Mouse (Mus musculus): ENCODE data around the gene Bag3. TPM values are rescaled to one million over a fixed set of nuclear protein-coding genes. Genes with fewer than 3 reads are reported as not detected.
"Not testable (repeated sequence)": the region's sequence is repeated elsewhere in the genome, so short reads cannot be mapped to it uniquely, and the experiment has no call there.

Bag3 gene
- polyA plus RNA-seq, 1 experiment = 18.1 TPM

- H3K27me3 ChIP-seq (ENCODE audit: control insufficient read depth, insufficient read depth, low read length) = no peaks in the 10 kb centered on the region
- no peaks in the 10 kb centered on the region for H3K36me3 ChIP-seq (ENCODE audit: control insufficient read depth, insufficient read depth, low read length)
- no peak overlapping the region for H3K4me3 ChIP-seq (ENCODE audit: control insufficient read depth, low read depth, low read length)
- H3K4me1 ChIP-seq (ENCODE audit: control insufficient read depth, insufficient read depth, low read length) = no peaks in the 10 kb centered on the region
- TF ChIP-seq CTCF (IDR thresholded peaks at IDR 0.05; ENCODE audit: control insufficient read depth, insufficient read depth, insufficient replicate concordance, low read depth, low read length) = no peak
- TF ChIP-seq POLR2A (IDR thresholded peaks at IDR 0.05; ENCODE audit: control insufficient read depth, low read depth, low read length) = no peak
- no peak overlapping the region for H3K27ac ChIP-seq (ENCODE audit: control insufficient read depth, insufficient read depth, low read depth, low read length)
These were observed 42.9 kb downstream of the Bag3 start for GRCm38 (mm10) chr7:128566311-128566710.

- H3K36me3 ChIP-seq (ENCODE audit: control insufficient read depth, insufficient read depth, low read length) = no peaks in the 10 kb centered on the region
- H3K4me3 ChIP-seq (ENCODE audit: control insufficient read depth, low read depth, low read length) = no peak overlapping the region
- H3K27ac ChIP-seq (ENCODE audit: control insufficient read depth, insufficient read depth, low read depth, low read length) = no peak overlapping the region
- H3K4me1 ChIP-seq (ENCODE audit: control insufficient read depth, insufficient read depth, low read length) = no peaks in the 10 kb centered on the region
- H3K27me3 ChIP-seq (ENCODE audit: control insufficient read depth, insufficient read depth, low read length) = no peaks in the 10 kb centered on the region
- TF ChIP-seq POLR2A (IDR thresholded peaks at IDR 0.05; ENCODE audit: control insufficient read depth, low read depth, low read length) = no peak
- TF ChIP-seq CTCF (IDR thresholded peaks at IDR 0.05; ENCODE audit: control insufficient read depth, insufficient read depth, insufficient replicate concordance, low read depth, low read length) = no peak
These were observed 44.3 kb downstream of the Bag3 start for GRCm38 (mm10) chr7:128567561-128568244.

- H3K27ac ChIP-seq (ENCODE audit: control insufficient read depth, insufficient read depth, low read depth, low read length); H3K4me1 ChIP-seq (ENCODE audit: control insufficient read depth, insufficient read depth, low read length); H3K36me3 ChIP-seq (ENCODE audit: control insufficient read depth, insufficient read depth, low read length); H3K4me3 ChIP-seq (ENCODE audit: control insufficient read depth, low read depth, low read length); H3K27me3 ChIP-seq (ENCODE audit: control insufficient read depth, insufficient read depth, low read length): not testable (repeated sequence)
These were observed 46.0 kb downstream of the Bag3 start for GRCm38 (mm10) chr7:128569429-128569828.

- TF ChIP-seq POLR2A (IDR thresholded peaks at IDR 0.05; ENCODE audit: control insufficient read depth, low read depth, low read length) = no peak
- H3K4me3 ChIP-seq (ENCODE audit: control insufficient read depth, low read depth, low read length) = no peak overlapping the region
These were observed 46.7 kb downstream of the Bag3 start for GRCm38 (mm10) chr7:128569987-128570656.

GRCm38 (mm10) chr7:128570657-128571056, 47.2 kb downstream of the Bag3 start:
- not testable (repeated sequence) for H3K27me3 ChIP-seq (ENCODE audit: control insufficient read depth, insufficient read depth, low read length); H3K27ac ChIP-seq (ENCODE audit: control insufficient read depth, insufficient read depth, low read depth, low read length); H3K4me1 ChIP-seq (ENCODE audit: control insufficient read depth, insufficient read depth, low read length)

More at GRCm38 (mm10) chr7:128569987-128570656, 46.7 kb downstream of the Bag3 start:
- H3K36me3 ChIP-seq (ENCODE audit: control insufficient read depth, insufficient read depth, low read length) = no peaks in the 10 kb centered on the region
- no peaks in the 10 kb centered on the region for H3K27me3 ChIP-seq (ENCODE audit: control insufficient read depth, insufficient read depth, low read length)
- no peaks in the 10 kb centered on the region for H3K4me1 ChIP-seq (ENCODE audit: control insufficient read depth, insufficient read depth, low read length)
- H3K27ac ChIP-seq (ENCODE audit: control insufficient read depth, insufficient read depth, low read depth, low read length) = no peak overlapping the region

GRCm38 (mm10) chr7:128572030-128572429, 48.6 kb downstream of the Bag3 start:
- Histone ChIP-seq H3K27me3 (ENCODE audit: control insufficient read depth, insufficient read depth, low read length) (no peaks in the 10 kb centered on the region), H3K27ac (ENCODE audit: control insufficient read depth, insufficient read depth, low read depth, low read length) (no peak overlapping the region), H3K4me1 (ENCODE audit: control insufficient read depth, insufficient read depth, low read length) (no peaks in the 10 kb centered on the region), H3K4me3 (ENCODE audit: control insufficient read depth, low read depth, low read length) (no peak overlapping the region), H3K36me3 (ENCODE audit: control insufficient read depth, insufficient read depth, low read length) (no peaks in the 10 kb centered on the region)
- no peak for TF ChIP-seq POLR2A (IDR thresholded peaks at IDR 0.05; ENCODE audit: control insufficient read depth, low read depth, low read length)
- no peak for TF ChIP-seq CTCF (IDR thresholded peaks at IDR 0.05; ENCODE audit: control insufficient read depth, insufficient read depth, insufficient replicate concordance, low read depth, low read length)

More at GRCm38 (mm10) chr7:128570657-128571056, 47.2 kb downstream of the Bag3 start:
- H3K36me3 ChIP-seq (ENCODE audit: control insufficient read depth, insufficient read depth, low read length); H3K4me3 ChIP-seq (ENCODE audit: control insufficient read depth, low read depth, low read length): not testable (repeated sequence)

- TF ChIP-seq POLR2A (IDR thresholded peaks at IDR 0.05; ENCODE audit: control insufficient read depth, low read depth, low read length) (no peak), CTCF (IDR thresholded peaks at IDR 0.05; ENCODE audit: control insufficient read depth, insufficient read depth, insufficient replicate concordance, low read depth, low read length) (no peak)
- no peaks in the 10 kb centered on the region for H3K27me3 ChIP-seq (ENCODE audit: control insufficient read depth, insufficient read depth, low read length)
- no peak overlapping the region for H3K4me3 ChIP-seq (ENCODE audit: control insufficient read depth, low read depth, low read length)
These were observed 51.8 kb downstream of the Bag3 start for GRCm38 (mm10) chr7:128575211-128575610.

GRCm38 (mm10) chr7:128575794-128576193, 52.4 kb downstream of the Bag3 start:
- no peak overlapping the region for H3K27ac ChIP-seq (ENCODE audit: control insufficient read depth, insufficient read depth, low read depth, low read length)
- no peaks in the 10 kb centered on the region for H3K36me3 ChIP-seq (ENCODE audit: control insufficient read depth, insufficient read depth, low read length)
- TF ChIP-seq POLR2A (IDR thresholded peaks at IDR 0.05; ENCODE audit: control insufficient read depth, low read depth, low read length) (no peak), CTCF (IDR thresholded peaks at IDR 0.05; ENCODE audit: control insufficient read depth, insufficient read depth, insufficient replicate concordance, low read depth, low read length) (no peak)
- H3K4me1 ChIP-seq (ENCODE audit: control insufficient read depth, insufficient read depth, low read length) = no peaks in the 10 kb centered on the region
- H3K27me3 ChIP-seq (ENCODE audit: control insufficient read depth, insufficient read depth, low read length) = no peaks in the 10 kb centered on the region
- no peak overlapping the region for H3K4me3 ChIP-seq (ENCODE audit: control insufficient read depth, low read depth, low read length)

More at GRCm38 (mm10) chr7:128575211-128575610, 51.8 kb downstream of the Bag3 start:
- no peaks in the 10 kb centered on the region for H3K36me3 ChIP-seq (ENCODE audit: control insufficient read depth, insufficient read depth, low read length)
- no peaks in the 10 kb centered on the region for H3K4me1 ChIP-seq (ENCODE audit: control insufficient read depth, insufficient read depth, low read length)
- H3K27ac ChIP-seq (ENCODE audit: control insufficient read depth, insufficient read depth, low read depth, low read length) = no peak overlapping the region
